Mouse (Mus musculus): ENCODE measurements at regions not wholly inside any gene's neighbourhood (a gene's known extent, or its start where the extent isn't known, plus 50 kb on each side); places are given as distances from the start of the nearest gene placed in this dataset.
A peak's percentile ranks its signal among the peaks of the same experiment; 100 is the strongest.

- peak; percentile 3 for DNase-seq
Measured at GRCm38 (mm10) chr4:50675576-50675975, 540.9 kb upstream of the Cylc2 start.

DNA sequence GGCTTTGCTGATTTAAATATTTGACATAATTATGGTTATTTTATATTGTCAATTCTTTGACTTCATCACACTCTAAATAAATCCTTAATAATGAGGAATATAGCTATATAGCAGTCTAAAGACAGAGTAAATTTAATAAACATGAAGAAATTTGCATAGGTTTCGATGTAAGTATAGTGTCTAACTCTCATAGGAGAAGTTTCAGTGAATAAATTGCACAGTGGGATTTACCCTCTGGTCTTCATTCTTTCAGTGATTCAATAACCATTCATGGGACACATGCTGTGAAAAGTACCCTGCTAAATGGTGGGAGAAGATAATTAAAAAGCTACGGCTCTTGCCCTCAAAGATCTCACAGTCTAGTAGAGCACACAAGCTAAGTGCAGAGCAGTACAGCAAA lies 530.5 kb upstream of the Cylc2 start:
- DNase-seq = no peak

Measured in embryo, embryonic 11 days (tissue).